Mouse (Mus musculus): ENCODE results near the gene Oxld1. TPM values are rescaled to one million over a fixed set of nuclear protein-coding genes. Genes with fewer than 3 reads are reported as not detected.
"Not testable (repeated sequence)": the region's sequence is repeated elsewhere in the genome, so short reads cannot be mapped to it uniquely, and the experiment has no call there.

Oxld1 gene
- total RNA-seq, 4 experiments from 2014 or later: 64.4 to 76.6 (median 70.0) TPM

- no peak for DNase-seq (ENCODE audit: low spot score)
Observed at GRCm38 (mm10) chr11:120426727-120427126, 31.1 kb downstream of the Oxld1 start.

GRCm38 (mm10) chr11:120423569-120424295 is 34.1 kb downstream of the Oxld1 start:
- peak; percentile 42 for DNase-seq (ENCODE audit: low spot score)

GRCm38 (mm10) chr11:120422651-120423568 is 35.0 kb downstream of the Oxld1 start:
- no peak for DNase-seq (ENCODE audit: low spot score)

- DNase-seq (ENCODE audit: low spot score): no peak
Observed at GRCm38 (mm10) chr11:120418592-120418991, 39.3 kb downstream of the Oxld1 start.

- DNase-seq (ENCODE audit: low spot score): no peak
Observed at GRCm38 (mm10) chr11:120417852-120418251, 40.0 kb downstream of the Oxld1 start.

- DNase-seq (ENCODE audit: low spot score): not testable (repeated sequence)
Observed at GRCm38 (mm10) chr11:120413621-120414020, 44.2 kb downstream of the Oxld1 start.

Other genes starting within 250 kb of the Oxld1 start
- 10 to 100 TPM in 2 of 4 experiments, 1 to 10 TPM in 2; 6.2 to 12.6 (median 9.3) TPM for gene Bahcc1, start 225.1 kb downstream of the Oxld1 start, total RNA-seq (2022)
- gene Actg1, start 109.5 kb downstream of the Oxld1 start, total RNA-seq (2022): 100 to 1,000 TPM; 188 to 320 (median 251) TPM
- not detected for gene Fscn2, start 96.5 kb downstream of the Oxld1 start, total RNA-seq (2022)
- 10 to 100 TPM; 12.1 to 18.3 (median 13.6) TPM for gene Faap100, start 79.3 kb downstream of the Oxld1 start, total RNA-seq (2022)
- 10 to 100 TPM; 64.3 to 69.6 (median 65.8) TPM for gene Nploc4, start 20.4 kb downstream of the Oxld1 start, total RNA-seq (2022)
- gene Tspan10, start 15.4 kb downstream of the Oxld1 start, total RNA-seq (2022): 1 to 10 TPM in 3 of 4 experiments, under 1 TPM in 1; 0.52 to 2.4 (median 1.4) TPM
- under 1 TPM; 0.34 to 0.89 (median 0.66) TPM for gene Pde6g, start 4.6 kb downstream of the Oxld1 start, total RNA-seq (2022)
- gene Ccdc137, start within 50 bp of the Oxld1 start, total RNA-seq (2022): 1 to 10 TPM; 5.7 to 8.0 (median 7.1) TPM
- gene Arl16, start 9.5 kb upstream of the Oxld1 start, total RNA-seq (2022): 10 to 100 TPM; 10.7 to 12.1 (median 11.8) TPM
- gene Mrpl12, start 26.5 kb upstream of the Oxld1 start, total RNA-seq (2022): 100 to 1,000 TPM; 233 to 251 (median 242) TPM
- 10 to 100 TPM; 13.7 to 19.4 (median 16.0) TPM for gene Slc25a10, start 33.8 kb upstream of the Oxld1 start, total RNA-seq (2022)
- gene Gcgr, start 72.6 kb upstream of the Oxld1 start, total RNA-seq (2022): 1 to 10 TPM in 1 of 4 experiments, under 1 TPM in 3; 0.69 to 1.0 (median 0.78) TPM
- 10 to 100 TPM; 37.5 to 41.0 (median 38.5) TPM for gene Mcrip1, start 91.7 kb upstream of the Oxld1 start, total RNA-seq (2022)
- under 1 TPM in 1 of 4 experiments, not detected in 3; 0.34 TPM for gene Ppp1r27, start 93.1 kb upstream of the Oxld1 start, total RNA-seq (2022)
- gene P4hb, start 115.2 kb upstream of the Oxld1 start, total RNA-seq (2022): 100 to 1,000 TPM; 217 to 256 (median 229) TPM
- 100 to 1,000 TPM; 130 to 152 (median 141) TPM for gene Arhgdia, start 123.6 kb upstream of the Oxld1 start, total RNA-seq (2022)
- gene Alyref, start 140.3 kb upstream of the Oxld1 start, total RNA-seq (2022): 10 to 100 TPM; 32.3 to 51.0 (median 45.7) TPM
- 10 to 100 TPM; 77.9 to 91.8 (median 84.8) TPM for gene Anapc11, start 140.4 kb upstream of the Oxld1 start, total RNA-seq (2022)
- under 1 TPM in 1 of 4 experiments, not detected in 3; 0.73 TPM for gene Npb, start 150.4 kb upstream of the Oxld1 start, total RNA-seq (2022)
- 10 to 100 TPM; 48.1 to 64.4 (median 60.5) TPM for gene Pcyt2, start 159.9 kb upstream of the Oxld1 start, total RNA-seq (2022)
- gene Sirt7, start 167.2 kb upstream of the Oxld1 start, total RNA-seq (2022): 10 to 100 TPM in 1 of 4 experiments, 1 to 10 TPM in 3; 6.5 to 10.6 (median 7.6) TPM
- 10 to 100 TPM; 33.0 to 47.3 (median 39.2) TPM for gene Mafg, start 175.5 kb upstream of the Oxld1 start, total RNA-seq (2022)
- 1 to 10 TPM in 3 of 4 experiments, under 1 TPM in 1; 0.91 to 2.8 (median 1.8) TPM for gene Pycr1, start 185.7 kb upstream of the Oxld1 start, total RNA-seq (2022)
- 100 to 1,000 TPM in 2 of 4 experiments, 10 to 100 TPM in 2; 90.6 to 123 (median 103) TPM for gene Myadml2, start 190.1 kb upstream of the Oxld1 start, total RNA-seq (2022)
- under 1 TPM; 0.12 to 0.24 (median 0.13) TPM for gene Notum, start 203.1 kb upstream of the Oxld1 start, total RNA-seq (2022)
- gene Aspscr1, start 214.9 kb upstream of the Oxld1 start, total RNA-seq (2022): 10 to 100 TPM; 37.3 to 44.3 (median 41.5) TPM